In the genomic region with DNA sequence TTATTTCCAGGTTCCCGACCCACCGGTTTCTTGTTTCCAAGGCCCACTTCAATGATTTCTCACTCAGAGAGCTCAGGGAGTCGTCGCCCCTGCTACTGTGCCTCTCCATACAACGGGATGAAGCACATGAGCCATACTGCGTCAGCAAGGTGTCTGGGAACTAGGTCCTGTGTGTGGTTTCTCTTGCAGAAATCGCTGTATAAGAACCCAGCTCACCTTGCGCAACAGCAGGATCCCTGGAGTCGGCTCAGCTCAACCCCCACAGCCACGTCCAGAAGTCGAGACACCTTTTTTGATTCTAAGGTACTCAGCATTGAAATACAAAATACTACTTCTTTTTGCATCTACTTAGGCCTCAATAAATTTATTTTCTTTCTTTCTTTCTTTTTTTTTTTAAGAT, we compare ENCODE assay signal across 25 mouse cellular contexts. TPM values are rescaled to one million over a fixed set of nuclear protein-coding genes. Genes with fewer than 3 reads are reported as not detected.
DNase-seq lines count a peak whose midpoint lies in the region; ATAC-seq and TF ChIP-seq lines count a peak whose summit lies in the region.
"Had no signal": no experiment of that assay in that cellular context is flagged by ENCODE, and none has a peak within 500 bp of the region (broad histone marks: within the 10 kb centered on the region; RNA-seq: fewer than 3 reads in every experiment).

No protein-coding gene starts in this region.

- no peak overlapping the region for H3K4me3 ChIP-seq in midbrain, embryonic 11.5 days (ENCODE audit: low read depth, low read length)
- H3K4me3 ChIP-seq in midbrain, embryonic 10.5 days = no peak overlapping the region
- no peak overlapping the region for H3K4me3 ChIP-seq in C2C12 (ENCODE audit: insufficient read depth, poor library complexity, severe bottlenecking)
- no peak overlapping the region for H3K4me3 ChIP-seq in kidney, adult 2 months (ENCODE audit: insufficient read depth, low read depth, low read length)

- H3K9me3 ChIP-seq in midbrain, embryonic 11.5 days (ENCODE audit: control insufficient read depth, low read length) = no peaks in the 10 kb centered on the region
- H3K9me3 ChIP-seq in midbrain, embryonic 10.5 days (replicated peaks) = no peaks in the 10 kb centered on the region

- H3K36me3 ChIP-seq in midbrain, embryonic 11.5 days (ENCODE audit: control insufficient read depth, insufficient read depth, low read length) = no peaks in the 10 kb centered on the region
- no peaks in the 10 kb centered on the region for H3K36me3 ChIP-seq in midbrain, embryonic 10.5 days
- H3K36me3 ChIP-seq in C2C12 (ENCODE audit: control insufficient read depth, insufficient read depth) = no peaks in the 10 kb centered on the region
- H3K36me3 ChIP-seq in kidney, adult 2 months (ENCODE audit: control insufficient read depth, insufficient read depth, low read length) = no peaks in the 10 kb centered on the region
- H3K36me3 ChIP-seq: G1E had no signal

- no peak for ATAC-seq in midbrain, embryonic 11.5 days (ENCODE audit: low FRiP score)
- ATAC-seq: activated CD4-positive, CD25-positive, alpha-beta regulatory T cell, adult 4 months; CD4-positive, CD25-positive, alpha-beta regulatory T cell, adult 4 months; Patski had no signal

- no peak for TF ChIP-seq POLR2A in kidney, adult 2 months (IDR thresholded peaks at IDR 0.05; ENCODE audit: low read depth, low read length)

- no peaks in the 10 kb centered on the region for H3K79me3 ChIP-seq in C2C12 (ENCODE audit: low read depth)

- H3K27me3 ChIP-seq in midbrain, embryonic 11.5 days (ENCODE audit: control insufficient read depth, insufficient read depth, low read length) = no peaks in the 10 kb centered on the region
- peaks cover 8% of the 10 kb centered on the region; the same call in 1 of the 2 replicates for H3K27me3 ChIP-seq in midbrain, embryonic 10.5 days (ENCODE audit: low read depth, poor library complexity, severe bottlenecking)
- H3K27me3 ChIP-seq in C2C12 (ENCODE audit: control insufficient read depth, insufficient read depth, insufficient read length) = peaks cover 22% of the 10 kb centered on the region
- no peaks in the 10 kb centered on the region for H3K27me3 ChIP-seq in kidney, adult 2 months (replicated peaks; ENCODE audit: control insufficient read depth, insufficient read depth, low read length)
- H3K27me3 ChIP-seq: Patski had no signal

- H3K4me2 ChIP-seq in midbrain, embryonic 11.5 days = no peak overlapping the region

- no peak overlapping the region for H3K27ac ChIP-seq in midbrain, embryonic 11.5 days (ENCODE audit: low read depth, low read length)
- no peak overlapping the region for H3K27ac ChIP-seq in midbrain, embryonic 10.5 days (replicated peaks)
- no peak overlapping the region for H3K27ac ChIP-seq in kidney, adult 2 months (ENCODE audit: insufficient read depth, low read depth, low read length)

- intact Hi-C loops in heart, postnatal 10 days (cut with DNase I) = no loop called here

- no peak overlapping the region for H3ac ChIP-seq in C2C12 (ENCODE audit: control insufficient read depth, insufficient read length, low read depth)

- 82% methylated on average over 11 of the region's 11 CpGs for WGBS in midbrain, embryonic 11.5 days
- 87% methylated on average over 11 of the region's 11 CpGs for WGBS in midbrain, embryonic 10.5 days
- WGBS in kidney, adult 2 months = 79% methylated on average over 11 of the region's 11 CpGs

- DNase-seq in heart, adult 11 months = peak; percentile 64
- DNase-seq in heart, postnatal 10 days = no peak
- peak; percentile 45 for DNase-seq in midbrain, embryonic 11.5 days (ENCODE audit: low spot score, missing footprints)
- DNase-seq in midbrain, embryonic 10.5 days (ENCODE audit: low spot score) = no peak
- no peak for DNase-seq in kidney, adult 2 months
- DNase-seq: adrenal gland, adult 2 months; adrenal gland, adult 8-10 months; adrenal gland, postnatal 10 days; adrenal gland, postnatal 14 days; adrenal gland, postnatal 25 days; adrenal gland, postnatal 36 days; B cell, adult 2 months; cerebellum, adult 11 months; cerebellum, adult 11-12 months; cerebellum, adult 18-20 months; cerebellum, adult 2 months had no signal

- TF ChIP-seq CTCF in C2C12 (IDR thresholded peaks at IDR 0.05; ENCODE audit: control insufficient read depth, insufficient read depth, insufficient read length) = no peak
- no peak for TF ChIP-seq CTCF in kidney, adult 2 months (conservative IDR thresholded peaks at IDR 0.05; ENCODE audit: insufficient read depth, insufficient read length, low read depth, low read length)

- no peak overlapping the region for H3K9ac ChIP-seq in midbrain, embryonic 11.5 days (ENCODE audit: low read length)

- no peaks in the 10 kb centered on the region for H3K4me1 ChIP-seq in midbrain, embryonic 11.5 days (ENCODE audit: control insufficient read depth, insufficient read depth, low read length)
- H3K4me1 ChIP-seq in midbrain, embryonic 10.5 days = peaks cover 5% of the 10 kb centered on the region
- no peaks in the 10 kb centered on the region for H3K4me1 ChIP-seq in kidney, adult 2 months (ENCODE audit: control insufficient read depth, insufficient read depth, low read length)

- no peaks in the 10 kb centered on the region for H3K79me2 ChIP-seq in C2C12 (ENCODE audit: control insufficient read depth, insufficient read depth)

TF ChIP-seq in C2C12, 6 proteins besides CTCF, POLR2A, EP300 and RAD21:
- TF ChIP-seq MYOD1 (IDR thresholded peaks at IDR 0.05; ENCODE audit: control insufficient read depth, insufficient read length, low read depth) = no peak
- peak; percentile 53 for TF ChIP-seq CEBPB (IDR thresholded peaks at IDR 0.05; ENCODE audit: low read depth)
- TF ChIP-seq MYOG (IDR thresholded peaks at IDR 0.05; ENCODE audit: control insufficient read depth, extremely low read depth, insufficient read length) = no peak
- no peak for TF ChIP-seq USF1 (IDR thresholded peaks at IDR 0.05; ENCODE audit: low read depth)
- TF ChIP-seq MAX (IDR thresholded peaks at IDR 0.05) = no peak
TF ChIP-seq in C2C12: peak in this region for 1.

RNA-seq across cellular contexts. Expression of a gene that starts 6.0 kb away (rescaled TPM):
- total RNA-seq in heart, postnatal 10 days (2021) = under 1 TPM; 0.17 to 0.60 TPM
- polyA plus RNA-seq in midbrain, embryonic 11.5 days (2014; fragmentation: Nextera tagmentation; extraction: Ambion mirVana) = 2.7 and 2.9 TPM in 2 replicates
- polyA plus RNA-seq in midbrain, embryonic 10.5 days (2016; fragmentation: Nextera tagmentation; extraction: Ambion mirVana) = 2.6 and 3.2 TPM in 2 replicates
- polyA plus RNA-seq in C2C12 (2012; fragmentation: generic; extraction: Trizol) = 0.01 TPM
- polyA plus RNA-seq in kidney, adult 2 months (2012; rRNA removed) = 0.25 and 0.37 TPM in 2 replicates
- polyA plus RNA-seq: G1E had no signal

RNA-seq across cellular contexts. Expression of a gene that starts 8.3 kb away (rescaled TPM):
- not detected for total RNA-seq in heart, postnatal 10 days (2021)
- polyA plus RNA-seq in midbrain, embryonic 11.5 days (2014; fragmentation: Nextera tagmentation; extraction: Ambion mirVana) = 0.51 and 0.72 TPM in 2 replicates
- polyA plus RNA-seq in midbrain, embryonic 10.5 days (2016; fragmentation: Nextera tagmentation; extraction: Ambion mirVana) = 0.49 and 0.63 TPM in 2 replicates
- polyA plus RNA-seq in C2C12 (2012; fragmentation: generic; extraction: Trizol) = not detected
- polyA plus RNA-seq in kidney, adult 2 months (2012; rRNA removed) = 0.17 and 0.24 TPM in 2 replicates
- total RNA-seq: adrenal gland, adult 18-20 months; adrenal gland, adult 2 months; adrenal gland, postnatal 14 days; adrenal gland, postnatal 25 days; adrenal gland, postnatal 36 days; adrenal gland, postnatal 4 days; ES-E14; G1E; MEL had no signal
- polyA plus RNA-seq: activated CD4-positive, CD25-positive, alpha-beta regulatory T cell, adult 4 months; adrenal gland, adult 2 months; G1E had no signal

RNA-seq across cellular contexts. Expression of a gene that starts 20.0 kb away (rescaled TPM):
- total RNA-seq in heart, postnatal 10 days (2021) = 10 to 100 TPM; 31.3 to 32.7 TPM
- 57.2 and 66.8 TPM in 2 replicates for polyA plus RNA-seq in midbrain, embryonic 11.5 days (2014; fragmentation: Nextera tagmentation; extraction: Ambion mirVana)
- 38.6 and 50.8 TPM in 2 replicates for polyA plus RNA-seq in midbrain, embryonic 10.5 days (2016; fragmentation: Nextera tagmentation; extraction: Ambion mirVana)
- polyA plus RNA-seq in C2C12 (2012; fragmentation: generic; extraction: Trizol) = 13.0 TPM
- 6.4 and 7.5 TPM in 2 replicates for polyA plus RNA-seq in kidney, adult 2 months (2012; rRNA removed)

RNA-seq across cellular contexts. Expression of a gene that starts 29.2 kb away (rescaled TPM):
- 10 to 100 TPM; 17.2 to 20.7 TPM for total RNA-seq in heart, postnatal 10 days (2021)
- 89.4 and 90.8 TPM in 2 replicates for polyA plus RNA-seq in midbrain, embryonic 11.5 days (2014; fragmentation: Nextera tagmentation; extraction: Ambion mirVana)
- 72.9 and 78.3 TPM in 2 replicates for polyA plus RNA-seq in midbrain, embryonic 10.5 days (2016; fragmentation: Nextera tagmentation; extraction: Ambion mirVana)
- polyA plus RNA-seq in C2C12 (2012; fragmentation: generic; extraction: Trizol) = 12.3 TPM
- polyA plus RNA-seq in kidney, adult 2 months (2012; rRNA removed) = 3.7 and 5.3 TPM in 2 replicates

RNA-seq across cellular contexts. Expression of a gene that starts 48.8 kb away (rescaled TPM):
- total RNA-seq in heart, postnatal 10 days (2021) = 1 to 10 TPM; 8.4 to 8.7 TPM
- polyA plus RNA-seq in midbrain, embryonic 11.5 days (2014; fragmentation: Nextera tagmentation; extraction: Ambion mirVana) = 50.0 and 52.0 TPM in 2 replicates
- polyA plus RNA-seq in midbrain, embryonic 10.5 days (2016; fragmentation: Nextera tagmentation; extraction: Ambion mirVana) = 23.6 and 36.5 TPM in 2 replicates
- polyA plus RNA-seq in C2C12 (2012; fragmentation: generic; extraction: Trizol) = 3.4 TPM
- polyA plus RNA-seq in kidney, adult 2 months (2012; rRNA removed) = 5.6 TPM in 2 replicates

Comparison
In these comparisons a context has a peak if more than half of its experiments do, and no peak if none do; other contexts are left out.
1. DNase-seq: peak in heart, adult 11 months (single experiment) and midbrain, embryonic 11.5 days (single experiment); none in heart, postnatal 10 days (0 of 2), midbrain, embryonic 10.5 days (single experiment) and kidney, adult 2 months (single experiment).